Comparison of ENCODE assay signal across 17 mouse cellular contexts in genomic region chr11:69471491-69471890, GRCm38 (mm10). TPM values are rescaled to one million over a fixed set of nuclear protein-coding genes. Genes with fewer than 3 reads are reported as not detected.
DNase-seq lines count a peak whose midpoint lies in the region; ATAC-seq and TF ChIP-seq lines count a peak whose summit lies in the region.
"Had no signal": no experiment of that assay in that cellular context is flagged by ENCODE, and none has a peak within 500 bp of the region (broad histone marks: within the 10 kb centered on the region; RNA-seq: fewer than 3 reads in every experiment).

No protein-coding gene starts in this region.

- H3K4me3 ChIP-seq in midbrain, embryonic 10.5 days: no peak overlapping the region
- H3K4me3 ChIP-seq in midbrain, embryonic 15.5 days: no peak overlapping the region
- no peak overlapping the region for H3K4me3 ChIP-seq in limb, embryonic 14.5 days (replicated peaks; ENCODE audit: low read length)
- H3K4me3 ChIP-seq: hindbrain, embryonic 15.5 days; limb, embryonic 15.5 days; midbrain, embryonic 12.5 days had no signal

- DNase-seq in embryo, embryonic 10 days (ENCODE audit: low spot score): peak; percentile 18
- DNase-seq in embryo, embryonic 9.5 days (ENCODE audit: extremely low spot score): no peak
- no peak for DNase-seq in midbrain, embryonic 10.5 days (ENCODE audit: low spot score)
- DNase-seq in adipocyte (ENCODE audit: low spot score): peak; percentile 16
- peak; percentile 4 for DNase-seq in limb, embryonic 14.5 days (ENCODE audit: low spot score)
- DNase-seq in layer of hippocampus, adult 9-11 months: no peak
- DNase-seq: adrenal gland, postnatal 36 days; cerebellum, adult 11-12 months; gastrocnemius, postnatal 14 days; kidney, postnatal 25 days; lung, embryonic 14.5 days had no signal

- H3K27me3 ChIP-seq in midbrain, embryonic 10.5 days (ENCODE audit: low read depth, poor library complexity, severe bottlenecking): no peaks in the 10 kb centered on the region
- no peaks in the 10 kb centered on the region for H3K27me3 ChIP-seq in midbrain, embryonic 15.5 days (replicated peaks)
- no peaks in the 10 kb centered on the region for H3K27me3 ChIP-seq in limb, embryonic 14.5 days (ENCODE audit: control insufficient read depth, insufficient read depth, low read length)
- H3K27me3 ChIP-seq: hindbrain, embryonic 15.5 days; limb, embryonic 15.5 days had no signal

- WGBS in midbrain, embryonic 10.5 days: 19% methylated on average over 8 of the region's 8 CpGs
- WGBS in midbrain, embryonic 15.5 days: 15% methylated on average over 8 of the region's 8 CpGs
- WGBS in limb, embryonic 14.5 days: 8% methylated on average over 8 of the region's 8 CpGs

- TF ChIP-seq POLR2A in limb, embryonic 14.5 days (IDR thresholded peaks at IDR 0.05; ENCODE audit: borderline replicate concordance, extremely low read depth, insufficient read depth, insufficient read length): no peak

- no peaks in the 10 kb centered on the region for H3K36me3 ChIP-seq in midbrain, embryonic 10.5 days
- H3K36me3 ChIP-seq in midbrain, embryonic 15.5 days (replicated peaks): no peaks in the 10 kb centered on the region
- H3K36me3 ChIP-seq in limb, embryonic 14.5 days (ENCODE audit: control insufficient read depth, insufficient read depth, low read length): no peaks in the 10 kb centered on the region
- H3K36me3 ChIP-seq: hindbrain, embryonic 15.5 days; limb, embryonic 15.5 days; midbrain, embryonic 12.5 days had no signal

- 0 out of 2 replicates have a peak overlapping the region, but pooled peaks have one; percentile 23 for H3K27ac ChIP-seq in midbrain, embryonic 10.5 days (replicated peaks)
- no peak overlapping the region for H3K27ac ChIP-seq in midbrain, embryonic 15.5 days
- H3K27ac ChIP-seq in limb, embryonic 14.5 days (replicated peaks; ENCODE audit: low read depth, low read length): no peak overlapping the region
- H3K27ac ChIP-seq: hindbrain, embryonic 15.5 days; limb, embryonic 15.5 days; midbrain, embryonic 12.5 days had no signal

- H3K9ac ChIP-seq in midbrain, embryonic 15.5 days: no peak overlapping the region
- no peak overlapping the region for H3K9ac ChIP-seq in limb, embryonic 14.5 days (ENCODE audit: low read depth, low read length, severe bottlenecking)
- H3K9ac ChIP-seq: hindbrain, embryonic 15.5 days; limb, embryonic 15.5 days; lung, embryonic 14.5 days; midbrain, embryonic 12.5 days had no signal

- no peak for ATAC-seq in midbrain, embryonic 15.5 days (replicated peaks)
- no peak for ATAC-seq in limb, embryonic 14.5 days (ENCODE audit: low FRiP score, low read depth)
- ATAC-seq in megakaryocyte progenitor cell, adult 5-6 weeks (replicated peaks; ENCODE audit: poor library complexity): no peak
- ATAC-seq: forebrain, embryonic 16.5 days had no signal

- no peak overlapping the region for H3K4me2 ChIP-seq in midbrain, embryonic 15.5 days
- H3K4me2 ChIP-seq in limb, embryonic 14.5 days (replicated peaks; ENCODE audit: low read depth, low read length, severe bottlenecking): no peak overlapping the region
- H3K4me2 ChIP-seq: hindbrain, embryonic 15.5 days; limb, embryonic 15.5 days; lung, embryonic 14.5 days; midbrain, embryonic 12.5 days had no signal

- H3K9me3 ChIP-seq in midbrain, embryonic 10.5 days (replicated peaks): no peaks in the 10 kb centered on the region
- no peaks in the 10 kb centered on the region for H3K9me3 ChIP-seq in midbrain, embryonic 15.5 days
- H3K9me3 ChIP-seq in limb, embryonic 14.5 days (ENCODE audit: control insufficient read depth, low read length): no peaks in the 10 kb centered on the region
- H3K9me3 ChIP-seq: hindbrain, embryonic 15.5 days; limb, embryonic 15.5 days; midbrain, embryonic 12.5 days had no signal

- H3K4me1 ChIP-seq in midbrain, embryonic 10.5 days: peaks cover 7% of the 10 kb centered on the region
- no peaks in the 10 kb centered on the region for H3K4me1 ChIP-seq in midbrain, embryonic 15.5 days
- no peaks in the 10 kb centered on the region for H3K4me1 ChIP-seq in limb, embryonic 14.5 days (ENCODE audit: control insufficient read depth, insufficient read depth, low read length)
- H3K4me1 ChIP-seq: hindbrain, embryonic 15.5 days; midbrain, embryonic 12.5 days had no signal

RNA-seq across cellular contexts. Expression of gene Kdm6b, which starts 58.0 kb away (rescaled TPM):
- 31.8 and 37.1 TPM in 2 replicates for polyA plus RNA-seq in midbrain, embryonic 10.5 days (2016; fragmentation: Nextera tagmentation; extraction: Ambion mirVana)
- polyA plus RNA-seq in midbrain, embryonic 15.5 days (2015; fragmentation: Nextera tagmentation; extraction: Ambion mirVana): 41.3 and 45.3 TPM in 2 replicates
- polyA plus RNA-seq in limb, embryonic 14.5 days (2012; rRNA removed): 23.7 and 27.5 TPM in 2 replicates
- 31.4 and 36.4 TPM in 2 replicates for polyA plus RNA-seq in limb, embryonic 14.5 days (2014; fragmentation: Nextera tagmentation; extraction: Ambion mirVana)
- 10.4 and 11.7 TPM in 2 replicates for total RNA-seq in megakaryocyte progenitor cell, adult 5-6 weeks (2015)
- total RNA-seq in megakaryocyte progenitor cell, adult 5-6 weeks (2017): 1.8 and 2.9 TPM in 2 replicates

Comparison
In these comparisons a context has a peak if more than half of its experiments do, and no peak if none do; other contexts are left out.
1. DNase-seq: peak in embryo, embryonic 10 days (single experiment), adipocyte (single experiment) and limb, embryonic 14.5 days (single experiment); none in embryo, embryonic 9.5 days (single experiment), midbrain, embryonic 10.5 days (single experiment) and layer of hippocampus, adult 9-11 months (single experiment).